Mouse (Mus musculus) layer of hippocampus, adult 8-10 months (tissue): ENCODE results near the gene 2200002J24Rik. TPM values are rescaled to one million over a fixed set of nuclear protein-coding genes. Genes with fewer than 3 reads are reported as not detected.

Source experiments
- DNase-seq, 2 experiments: peaks; one replicate each; pipeline ENCODE4 v3.0.0; 2022; ENCODE audit warnings: low spot score in 2 of 2
- total RNA-seq, 4 experiments: library from RNA; stranded (reverse); gene quantifications; 2 replicates each; pipeline ENCODE4 v1.2.4; 2022

The 2200002J24Rik gene
- total RNA-seq: not detected

- DNase-seq: no peak
Observed at GRCm38 (mm10) chr7:30698589-30698988, at the start of gene 2200002J24Rik. Gene 2200002J24Rik (plus strand): TSS chr7:30698926.

GRCm38 (mm10) chr7:30649591-30650540, 48.9 kb upstream of the 2200002J24Rik start, which contains the start of gene Rbm42:
Gene Rbm42 (minus strand): TSS chr7:30650317.
- DNase-seq: peak; percentile 99

- peak; percentile 88 to 92 for DNase-seq
Observed at GRCm38 (mm10) chr7:30664529-30665200, 34.1 kb upstream of the 2200002J24Rik start, which contains the start of gene Haus5. Gene Haus5 (minus strand): TSS chr7:30664994.

GRCm38 (mm10) chr7:30665321-30665720, 33.4 kb upstream of the 2200002J24Rik start:
- DNase-seq: no peak

GRCm38 (mm10) chr7:30669229-30669628, 29.5 kb upstream of the 2200002J24Rik start:
- no peak for DNase-seq

- DNase-seq: no peak
Observed at GRCm38 (mm10) chr7:30671480-30671879, 27.2 kb upstream of the 2200002J24Rik start, which contains the start of gene Pmis2. Gene Pmis2 (minus strand): TSS chr7:30671605.

- DNase-seq: no peak
Observed at GRCm38 (mm10) chr7:30678263-30678975, 20.3 kb upstream of the 2200002J24Rik start.

- DNase-seq: no peak
Observed at GRCm38 (mm10) chr7:30681897-30682296, 16.8 kb upstream of the 2200002J24Rik start.

GRCm38 (mm10) chr7:30683425-30683824, 15.3 kb upstream of the 2200002J24Rik start:
- DNase-seq: no peak

GRCm38 (mm10) chr7:30688325-30688724, 10.4 kb upstream of the 2200002J24Rik start:
- DNase-seq: no peak

- no peak for DNase-seq
Observed at GRCm38 (mm10) chr7:30698101-30698500, 625 bp upstream of the 2200002J24Rik start.

GRCm38 (mm10) chr7:30706214-30706882, 7.6 kb downstream of the 2200002J24Rik start:
- no peak for DNase-seq

GRCm38 (mm10) chr7:30707441-30707840, 8.7 kb downstream of the 2200002J24Rik start:
- no peak for DNase-seq

- no peak for DNase-seq
Observed at GRCm38 (mm10) chr7:30711942-30712341, 13.2 kb downstream of the 2200002J24Rik start, which contains the start of gene Atp4a. Gene Atp4a (plus strand): TSS chr7:30712209.

- DNase-seq: peak; percentile 27 to 36
Observed at GRCm38 (mm10) chr7:30717006-30717715, 18.4 kb downstream of the 2200002J24Rik start.

- no peak for DNase-seq
Observed at GRCm38 (mm10) chr7:30717716-30718046, 19.0 kb downstream of the 2200002J24Rik start.

- no peak for DNase-seq
Observed at GRCm38 (mm10) chr7:30719669-30720068, 20.9 kb downstream of the 2200002J24Rik start.

GRCm38 (mm10) chr7:30721286-30721685, 22.6 kb downstream of the 2200002J24Rik start:
- DNase-seq: no peak

- DNase-seq: no peak
Observed at GRCm38 (mm10) chr7:30723274-30723953, 24.7 kb downstream of the 2200002J24Rik start.

GRCm38 (mm10) chr7:30728214-30728613, 29.5 kb downstream of the 2200002J24Rik start:
- no peak for DNase-seq
